Mouse (Mus musculus): ENCODE measurements at regions not wholly inside any gene's neighbourhood (a gene's known extent, or its start where the extent isn't known, plus 50 kb on each side); places are given as distances from the start of the nearest gene placed in this dataset.

- ATAC-seq (ENCODE audit: low read depth) (no peak), DNase-seq (no peak)
- H3K4me1 ChIP-seq (replicated peaks) = no peaks in the 10 kb centered on the region
Observed at GRCm38 (mm10) chr8:12076811-12077375, 201.7 kb upstream of the A230072I06Rik start.

GRCm38 (mm10) chr8:12077896-12078295, 200.7 kb upstream of the A230072I06Rik start:
- DNase-seq (no peak), ATAC-seq (ENCODE audit: low read depth) (no peak)
- Histone ChIP-seq H3K4me2 (no peak overlapping the region), H3K27me3 (no peaks in the 10 kb centered on the region), H3K4me1 (replicated peaks) (no peaks in the 10 kb centered on the region), H3K36me3 (no peaks in the 10 kb centered on the region), H3K27ac (no peak overlapping the region), H3K9me3 (replicated peaks) (no peaks in the 10 kb centered on the region), H3K9ac (no peak overlapping the region), H3K4me3 (replicated peaks) (no peak overlapping the region)
- 58% methylated on average over 2 of the region's 2 CpGs for WGBS (ENCODE audit: insufficient replicate concordance)

More at GRCm38 (mm10) chr8:12076811-12077375, 201.7 kb upstream of the A230072I06Rik start:
- Histone ChIP-seq H3K27me3 (no peaks in the 10 kb centered on the region), H3K27ac (no peak overlapping the region), H3K9ac (no peak overlapping the region), H3K9me3 (replicated peaks) (no peaks in the 10 kb centered on the region), H3K36me3 (no peaks in the 10 kb centered on the region), H3K4me3 (replicated peaks) (no peak overlapping the region), H3K4me2 (no peak overlapping the region)
- 55% methylated on average over 10 of the region's 10 CpGs for WGBS (ENCODE audit: insufficient replicate concordance)

GRCm38 (mm10) chr8:12078679-12079566, 199.7 kb upstream of the A230072I06Rik start:
- no peak overlapping the region for H3K4me2 ChIP-seq
- 62% methylated on average over 14 of the region's 14 CpGs for WGBS (ENCODE audit: insufficient replicate concordance)
- ATAC-seq (ENCODE audit: low read depth) = no peak

DNA sequence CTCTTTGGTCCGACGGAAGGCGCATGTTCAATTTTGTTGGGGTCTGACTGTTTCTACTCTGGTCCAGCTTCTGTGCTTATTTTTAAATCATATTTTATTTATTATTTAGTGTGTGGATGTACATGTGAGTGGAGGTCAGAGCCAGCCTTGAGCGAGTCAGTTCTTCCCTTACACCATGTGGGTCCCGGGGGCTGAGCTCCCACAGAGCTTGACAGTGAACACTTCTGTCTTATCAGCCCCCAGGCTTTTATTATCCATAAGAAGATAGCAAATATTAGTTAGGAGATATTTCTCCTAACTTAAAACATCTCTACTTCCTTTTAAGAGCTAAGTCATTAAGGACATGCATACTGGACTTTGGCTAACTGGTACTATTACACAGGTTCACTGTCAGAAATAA, 197.1 kb upstream of the A230072I06Rik start:
- no peaks in the 10 kb centered on the region for H3K4me1 ChIP-seq (replicated peaks)
- no peak for DNase-seq
- 83% methylated on average over 5 of the region's 5 CpGs for WGBS (ENCODE audit: insufficient replicate concordance)
- ATAC-seq (ENCODE audit: low read depth) = no peak
- H3K36me3 ChIP-seq = no peaks in the 10 kb centered on the region
- no peak overlapping the region for H3K4me2 ChIP-seq
- H3K27me3 ChIP-seq = no peaks in the 10 kb centered on the region
- H3K9ac ChIP-seq = no peak overlapping the region
- no peak overlapping the region for H3K27ac ChIP-seq
- no peaks in the 10 kb centered on the region for H3K9me3 ChIP-seq (replicated peaks)
- H3K4me3 ChIP-seq (replicated peaks) = no peak overlapping the region

More at GRCm38 (mm10) chr8:12078679-12079566, 199.7 kb upstream of the A230072I06Rik start:
- Histone ChIP-seq H3K27ac (no peak overlapping the region), H3K4me3 (replicated peaks) (no peak overlapping the region), H3K9ac (no peak overlapping the region), H3K27me3 (no peaks in the 10 kb centered on the region), H3K9me3 (replicated peaks) (no peaks in the 10 kb centered on the region), H3K4me1 (replicated peaks) (no peaks in the 10 kb centered on the region), H3K36me3 (no peaks in the 10 kb centered on the region)
- DNase-seq = no peak

DNA sequence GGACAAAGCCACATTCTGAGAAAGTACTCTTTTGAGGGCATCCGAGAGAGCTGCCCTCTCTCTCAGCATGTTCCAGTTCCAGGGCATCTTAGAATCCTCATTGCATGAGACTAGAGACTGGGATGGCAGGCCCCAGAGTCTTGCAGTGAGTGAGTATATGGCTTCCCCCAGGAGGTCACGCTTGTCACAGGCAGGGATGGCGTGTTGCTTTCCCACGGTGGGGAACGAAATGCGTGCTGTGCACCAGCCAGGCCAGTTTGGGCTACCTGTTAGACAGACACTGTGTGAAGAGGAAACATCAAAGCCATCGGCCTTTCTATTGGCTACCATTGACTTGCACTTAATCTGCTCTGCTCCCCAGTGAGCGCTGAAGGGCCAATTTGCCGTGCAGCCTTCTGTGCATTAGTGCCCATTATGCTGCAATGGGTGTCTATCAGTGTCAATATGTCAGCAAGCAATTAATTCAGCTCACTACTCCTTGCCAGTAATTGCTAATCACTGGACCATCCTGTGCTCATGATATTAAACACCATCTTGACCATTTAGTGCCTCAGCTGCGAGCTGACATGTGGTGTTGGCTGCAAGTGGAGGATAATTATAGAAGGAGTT, 191.3 kb upstream of the A230072I06Rik start:
- DNase-seq (no peak), ATAC-seq (ENCODE audit: low read depth) (no peak)
- Histone ChIP-seq H3K4me3 (replicated peaks) (no peak overlapping the region), H3K4me2 (no peak overlapping the region), H3K36me3 (no peaks in the 10 kb centered on the region), H3K9ac (no peak overlapping the region), H3K9me3 (replicated peaks) (no peaks in the 10 kb centered on the region), H3K4me1 (replicated peaks) (no peaks in the 10 kb centered on the region), H3K27me3 (no peaks in the 10 kb centered on the region), H3K27ac (no peak overlapping the region)
- 71% methylated on average over 10 of the region's 10 CpGs for WGBS (ENCODE audit: insufficient replicate concordance)

DNA sequence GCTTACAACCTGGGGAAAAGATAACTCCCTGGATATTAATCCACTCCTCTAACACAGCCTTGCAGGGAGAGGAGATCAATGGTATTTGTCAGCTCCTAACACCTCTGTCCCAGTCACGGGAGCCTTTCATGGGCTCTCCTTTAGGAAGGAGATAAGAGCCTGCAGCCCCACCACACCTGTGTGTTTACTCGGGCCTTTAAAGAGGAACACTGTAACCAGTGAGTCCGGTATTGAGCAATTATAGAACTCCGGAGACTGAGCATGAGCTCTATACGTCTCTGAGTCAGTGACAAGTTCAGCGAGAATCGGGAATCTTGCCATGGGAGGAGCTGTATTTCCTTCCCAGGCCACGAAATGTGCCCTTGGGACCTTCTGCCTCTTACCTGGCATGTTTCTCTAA, 178.5 kb upstream of the A230072I06Rik start:
- 56% methylated on average over 8 of the region's 8 CpGs for WGBS (ENCODE audit: insufficient replicate concordance)
- no peaks in the 10 kb centered on the region for H3K36me3 ChIP-seq
- no peaks in the 10 kb centered on the region for H3K27me3 ChIP-seq
- no peaks in the 10 kb centered on the region for H3K9me3 ChIP-seq (replicated peaks)
- H3K9ac ChIP-seq = no peak overlapping the region
- DNase-seq (no peak), ATAC-seq (ENCODE audit: low read depth) (no peak)
- no peaks in the 10 kb centered on the region for H3K4me1 ChIP-seq (replicated peaks)
- H3K4me3 ChIP-seq (replicated peaks) = no peak overlapping the region
- H3K27ac ChIP-seq = no peak overlapping the region
- H3K4me2 ChIP-seq = no peak overlapping the region

DNA sequence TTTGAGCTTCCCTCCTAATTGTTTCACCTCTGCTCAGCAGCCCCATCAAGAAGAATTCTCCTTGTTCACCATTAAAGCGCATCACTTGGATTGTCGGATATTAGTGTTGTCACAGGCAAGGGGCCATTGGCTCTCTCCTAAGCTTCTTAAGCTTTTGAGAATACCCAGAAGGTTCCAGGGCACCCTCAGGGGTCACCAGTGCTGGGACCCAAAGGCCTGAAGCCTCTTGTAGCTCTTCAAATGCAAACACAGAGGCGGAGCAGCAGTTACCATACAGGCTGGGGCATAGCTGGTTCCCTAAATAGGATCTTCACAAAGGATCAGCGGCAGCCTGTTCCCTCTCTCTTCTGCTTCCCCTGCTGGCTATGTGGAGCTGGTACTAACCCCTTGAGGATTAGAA, 175.3 kb upstream of the A230072I06Rik start:
- no peak for ATAC-seq (ENCODE audit: low read depth)
- H3K36me3 ChIP-seq = no peaks in the 10 kb centered on the region
- H3K27me3 ChIP-seq = no peaks in the 10 kb centered on the region
- no peak overlapping the region for H3K4me3 ChIP-seq (replicated peaks)
- 62% methylated on average over 4 of the region's 4 CpGs for WGBS (ENCODE audit: insufficient replicate concordance)
- H3K4me1 ChIP-seq (replicated peaks) = no peaks in the 10 kb centered on the region
- no peak for DNase-seq
- no peak overlapping the region for H3K27ac ChIP-seq
- H3K4me2 ChIP-seq = no peak overlapping the region
- no peaks in the 10 kb centered on the region for H3K9me3 ChIP-seq (replicated peaks)
- H3K9ac ChIP-seq = no peak overlapping the region

- DNase-seq (no peak), ATAC-seq (ENCODE audit: low read depth) (no peak)
- H3K4me3 ChIP-seq (replicated peaks) = no peak overlapping the region
- no peaks in the 10 kb centered on the region for H3K9me3 ChIP-seq (replicated peaks)
- no peak overlapping the region for H3K27ac ChIP-seq
- H3K36me3 ChIP-seq = no peaks in the 10 kb centered on the region
- 59% methylated on average over 15 of the region's 15 CpGs for WGBS (ENCODE audit: insufficient replicate concordance)
- no peak overlapping the region for H3K9ac ChIP-seq
- no peaks in the 10 kb centered on the region for H3K4me1 ChIP-seq (replicated peaks)
- no peak overlapping the region for H3K4me2 ChIP-seq
- H3K27me3 ChIP-seq = no peaks in the 10 kb centered on the region
Observed at GRCm38 (mm10) chr8:12105106-12105901, 173.3 kb upstream of the A230072I06Rik start.

DNA sequence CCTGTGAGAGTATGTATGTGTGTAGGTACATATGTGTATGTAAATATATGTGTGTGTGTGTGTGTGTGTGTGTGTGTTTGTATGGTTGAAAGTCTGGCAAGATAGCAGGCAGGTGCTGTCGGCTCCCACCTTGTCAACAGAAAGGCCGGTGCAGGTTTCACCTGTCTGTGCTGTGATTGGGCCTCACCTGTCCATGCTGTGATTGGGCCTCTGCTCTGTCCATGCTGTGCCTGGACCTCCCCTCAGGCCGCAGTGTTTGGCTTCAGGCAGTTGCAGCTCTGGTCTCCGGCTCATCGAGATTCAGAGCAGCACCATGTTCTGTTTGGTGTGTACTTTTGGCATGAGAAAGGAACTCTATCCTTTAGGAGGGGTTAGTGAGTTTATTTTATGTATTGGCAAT, 170.0 kb upstream of the A230072I06Rik start:
- H3K9ac ChIP-seq = no peak overlapping the region
- DNase-seq = no peak
- no peaks in the 10 kb centered on the region for H3K36me3 ChIP-seq
- H3K27me3 ChIP-seq = no peaks in the 10 kb centered on the region
- H3K27ac ChIP-seq = no peak overlapping the region
- H3K4me2 ChIP-seq = no peak overlapping the region
- no peak for ATAC-seq (ENCODE audit: low read depth)
- WGBS (ENCODE audit: insufficient replicate concordance) = 57% methylated on average over 5 of the region's 5 CpGs
- H3K4me3 ChIP-seq (replicated peaks) = no peak overlapping the region
- H3K4me1 ChIP-seq (replicated peaks) = no peaks in the 10 kb centered on the region
- H3K9me3 ChIP-seq (replicated peaks) = no peaks in the 10 kb centered on the region

DNA sequence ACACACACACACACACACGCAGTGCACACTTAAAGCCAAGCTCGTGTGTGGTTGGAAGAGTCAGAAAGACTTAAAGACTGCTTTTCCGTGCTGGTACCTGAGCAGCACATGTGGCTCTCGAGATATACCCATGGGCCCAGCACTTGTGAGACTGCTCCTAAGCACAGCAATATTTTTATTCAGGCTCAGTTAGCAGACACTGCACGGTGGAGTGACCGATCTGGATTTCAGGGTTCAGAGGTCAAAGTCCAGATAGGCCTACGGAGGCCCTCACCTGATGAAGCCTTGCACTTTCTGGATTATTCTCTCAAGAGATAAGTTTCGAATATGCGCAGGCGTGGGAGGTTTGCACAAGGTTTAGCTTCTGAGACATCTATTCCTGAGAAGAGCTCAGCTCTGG, 167.0 kb upstream of the A230072I06Rik start:
- Histone ChIP-seq H3K4me3 (replicated peaks) (no peak overlapping the region), H3K4me2 (no peak overlapping the region), H3K27me3 (no peaks in the 10 kb centered on the region), H3K36me3 (no peaks in the 10 kb centered on the region), H3K4me1 (replicated peaks) (no peaks in the 10 kb centered on the region), H3K27ac (no peak overlapping the region), H3K9me3 (replicated peaks) (no peaks in the 10 kb centered on the region), H3K9ac (no peak overlapping the region)
- ATAC-seq (ENCODE audit: low read depth) (no peak), DNase-seq (no peak)
- 64% methylated on average over 10 of the region's 10 CpGs for WGBS (ENCODE audit: insufficient replicate concordance)

DNA sequence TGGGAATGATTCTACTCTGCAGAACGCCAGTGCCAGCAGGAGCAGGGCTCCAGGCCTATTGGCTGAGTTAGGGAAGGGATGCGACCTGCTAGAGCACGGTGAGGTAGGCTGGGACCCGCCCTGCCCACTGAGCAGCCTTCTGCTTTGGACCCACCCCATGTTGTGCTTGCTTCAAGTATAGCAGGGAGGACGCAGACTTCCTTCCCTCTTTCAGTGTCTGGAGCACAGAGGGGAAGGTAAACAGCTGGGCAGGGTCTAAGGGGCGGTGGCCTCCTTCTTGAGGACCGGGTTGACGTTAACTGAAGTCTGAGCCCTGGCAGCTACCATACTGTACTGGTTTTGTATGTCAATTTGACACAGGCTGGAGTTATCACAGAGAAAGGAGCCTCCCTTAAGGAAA, 165.6 kb upstream of the A230072I06Rik start:
- Histone ChIP-seq H3K36me3 (no peaks in the 10 kb centered on the region), H3K27me3 (no peaks in the 10 kb centered on the region), H3K9me3 (replicated peaks) (no peaks in the 10 kb centered on the region), H3K4me1 (replicated peaks) (no peaks in the 10 kb centered on the region), H3K27ac (no peak overlapping the region), H3K9ac (no peak overlapping the region), H3K4me3 (replicated peaks) (no peak overlapping the region), H3K4me2 (no peak overlapping the region)
- ATAC-seq (ENCODE audit: low read depth) (no peak), DNase-seq (no peak)
- WGBS (ENCODE audit: insufficient replicate concordance) = 21% methylated on average over 8 of the region's 8 CpGs

Measured in liver, embryonic 13.5 days (tissue).